Mouse (Mus musculus) fat pad, adult 2 months (tissue): ENCODE results near the gene Cd28.

Source experiments
- DNase-seq: peaks from one replicate; pipeline ENCODE4 v3.0.0-alpha.2; 2011; ENCODE audit warnings: low read depth, low spot score; ENCODE audit errors: extremely low read depth

The Cd28 gene

GRCm38 (mm10) chr1:60716567-60716966, at the start of gene Cd28:
Cd28 (plus strand) TSS chr1:60716800.
- no peak for DNase-seq

- no peak for DNase-seq
These were observed 48.6 kb upstream of the Cd28 start for GRCm38 (mm10) chr1:60667873-60668616.

- DNase-seq, result peak; percentile 74
These were observed 47.6 kb upstream of the Cd28 start for GRCm38 (mm10) chr1:60669048-60669447.

DNA sequence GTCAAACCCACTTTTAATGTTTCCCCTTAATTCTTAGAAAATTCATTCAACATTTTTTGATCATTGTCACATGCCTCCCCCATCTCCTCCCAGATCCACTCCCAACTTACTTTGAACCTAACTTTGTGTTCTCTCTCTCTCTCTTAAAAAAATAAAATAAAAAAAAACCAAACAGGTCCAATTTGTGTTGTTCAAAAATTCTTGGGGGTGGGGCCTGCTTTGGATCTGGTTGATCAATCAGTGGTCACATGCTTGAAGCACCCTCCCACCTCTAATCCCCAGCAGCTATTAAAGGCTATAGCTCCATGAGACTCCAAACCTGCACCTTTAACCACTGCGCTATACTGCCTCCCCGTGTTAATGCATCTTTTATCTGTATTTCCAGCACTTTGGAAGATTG, 46.9 kb upstream of the Cd28 start:
- DNase-seq, result no peak

DNA sequence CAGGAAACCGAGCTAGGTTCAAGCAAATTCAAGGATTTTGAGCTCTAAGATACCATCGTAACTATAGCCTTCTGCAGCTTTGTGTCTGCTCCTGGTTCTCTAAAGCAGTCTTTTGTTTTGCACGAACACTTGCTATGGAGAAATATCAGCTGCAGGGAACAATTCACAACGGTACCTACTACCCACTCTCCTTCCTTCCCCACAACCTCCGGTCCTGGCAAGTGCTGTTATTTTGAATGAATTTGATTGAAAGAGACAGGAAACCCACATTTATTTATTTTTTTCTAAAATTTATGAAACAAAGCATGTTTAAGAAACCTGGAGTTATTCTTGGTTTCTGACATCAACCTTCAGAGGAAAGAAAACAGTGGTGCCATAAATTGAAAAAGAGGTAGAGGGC, 46.4 kb upstream of the Cd28 start:
- no peak for DNase-seq

DNA sequence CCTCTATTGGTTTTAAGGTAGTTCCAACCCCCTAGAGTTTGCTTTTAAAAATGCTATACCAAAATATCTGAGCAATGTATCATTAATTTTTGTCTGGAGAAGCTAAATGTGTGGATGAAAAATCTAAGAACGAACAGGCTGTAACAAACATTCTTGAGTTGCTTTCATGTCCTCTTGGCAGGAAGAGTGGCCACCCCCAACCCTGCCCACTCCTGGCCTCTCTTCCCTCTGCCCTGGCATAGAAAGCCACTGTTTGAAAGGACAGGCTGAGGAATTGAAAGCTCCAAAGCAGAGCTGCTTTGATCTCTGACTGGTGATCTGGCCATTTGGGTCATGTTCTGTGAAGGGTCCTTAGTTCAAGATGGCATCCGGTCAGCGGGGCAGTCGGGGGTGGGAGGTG, 32.8 kb upstream of the Cd28 start:
- DNase-seq, result no peak

- peak; percentile 68 for DNase-seq
These were observed 20.3 kb upstream of the Cd28 start for GRCm38 (mm10) chr1:60696115-60696895.

DNA sequence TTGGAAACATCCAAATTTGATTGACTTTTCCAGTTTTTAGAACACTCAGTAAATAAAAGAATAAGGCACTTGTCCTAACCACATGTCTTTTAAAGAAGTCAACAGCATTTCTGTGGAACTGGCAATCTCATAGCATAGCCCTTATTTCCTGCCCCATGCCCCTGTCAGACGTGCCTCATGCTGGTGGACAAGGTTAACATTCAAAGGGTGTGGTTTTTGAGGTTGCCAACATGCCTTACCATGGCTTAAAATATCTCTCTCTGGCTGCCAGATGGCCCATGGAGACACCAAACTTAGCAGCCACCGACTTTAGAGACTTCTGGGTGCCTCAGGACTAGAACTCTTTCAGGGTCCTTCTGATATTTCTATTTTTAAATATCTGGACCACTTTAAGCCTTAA, 14.0 kb upstream of the Cd28 start:
- no peak for DNase-seq

GRCm38 (mm10) chr1:60713238-60713637, 3.4 kb upstream of the Cd28 start:
- DNase-seq, result no peak

DNA sequence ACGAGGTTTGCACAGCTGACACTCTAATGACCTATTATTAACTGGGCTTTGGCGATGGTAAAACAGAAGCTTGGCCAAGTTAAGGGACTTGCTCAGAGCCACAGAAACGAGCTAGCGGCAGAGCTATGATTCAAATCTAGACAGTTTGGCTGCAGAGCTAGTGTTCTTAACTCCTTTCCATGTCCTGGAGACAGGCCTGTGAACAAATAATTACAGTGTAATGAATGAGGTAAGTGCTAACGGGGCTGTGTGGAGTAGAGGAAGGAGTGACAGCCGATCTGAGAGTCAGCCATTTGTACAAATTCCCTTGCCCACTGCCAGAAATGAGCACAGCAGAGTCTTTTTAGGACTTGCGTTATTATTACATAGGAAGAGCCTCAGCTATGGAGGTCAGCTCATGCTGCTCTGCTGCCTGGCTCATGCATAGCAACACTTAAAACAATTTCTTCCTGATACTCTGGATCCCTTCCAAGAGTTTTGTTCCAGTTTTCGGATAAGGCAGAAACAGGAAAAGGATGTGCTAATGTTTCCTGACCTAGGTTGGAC, 876 bp upstream of the Cd28 start:
- DNase-seq, result no peak

DNA sequence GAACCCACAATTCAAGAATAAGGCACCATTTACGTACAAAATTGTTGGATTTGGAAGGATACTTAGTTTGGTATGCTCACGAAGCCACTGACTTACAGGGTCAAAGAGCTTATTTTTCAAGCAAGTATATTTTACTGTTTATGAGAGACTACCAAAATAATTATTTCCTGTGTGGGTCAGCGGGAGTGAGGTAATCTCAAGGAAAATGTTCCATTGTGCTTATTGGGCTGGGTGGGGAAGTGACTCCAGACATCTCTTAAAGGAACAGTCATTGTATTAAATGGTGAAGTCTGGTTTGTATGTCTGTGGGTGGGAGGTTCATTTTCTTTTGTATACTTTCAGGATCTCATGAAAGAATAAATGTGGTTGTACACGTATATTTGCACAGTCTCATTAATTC, 2.0 kb downstream of the Cd28 start:
- no peak for DNase-seq

DNA sequence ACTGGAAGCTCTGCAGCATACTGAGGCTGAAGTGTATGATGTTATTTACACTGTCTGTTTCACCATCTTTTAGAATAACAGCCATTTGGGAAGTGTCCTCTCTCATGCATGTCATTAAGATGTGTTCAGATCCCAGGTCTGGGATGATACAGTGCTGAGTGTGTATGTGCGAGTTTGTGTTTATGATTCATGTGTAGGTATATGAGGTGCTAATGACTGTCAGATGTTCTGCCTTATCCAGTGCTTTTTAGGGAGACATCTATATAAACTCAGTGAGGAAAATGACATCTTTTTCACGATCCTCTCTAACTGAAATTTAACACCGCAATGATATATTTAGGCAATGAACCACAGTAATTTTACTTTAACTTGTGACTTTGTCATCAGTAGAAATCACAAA, 7.0 kb downstream of the Cd28 start:
- no peak for DNase-seq

GRCm38 (mm10) chr1:60731940-60732339, 15.3 kb downstream of the Cd28 start:
- no peak for DNase-seq

- DNase-seq, result no peak
These were observed 18.7 kb downstream of the Cd28 start for GRCm38 (mm10) chr1:60735072-60735907.

DNA sequence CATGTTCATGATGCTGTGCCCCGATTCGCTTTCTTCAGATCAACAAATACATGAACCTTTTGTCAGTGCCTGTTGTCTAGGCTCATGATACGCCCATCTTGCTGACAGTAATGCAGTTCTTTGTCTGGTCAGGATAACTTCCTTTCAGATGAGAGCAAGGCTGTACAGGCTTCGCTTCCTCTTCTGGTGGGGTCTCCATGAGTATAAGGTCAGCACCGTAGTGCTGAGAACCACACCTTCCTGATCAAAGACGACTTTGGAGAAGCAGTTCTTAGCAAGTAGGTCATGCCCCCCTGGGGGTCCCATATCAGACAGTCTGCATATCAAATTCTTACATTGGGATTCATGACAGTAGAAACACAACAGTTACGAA, 19.3 kb downstream of the Cd28 start:
- DNase-seq, result no peak

- no peak for DNase-seq
These were observed 27.7 kb downstream of the Cd28 start for GRCm38 (mm10) chr1:60744266-60744665.

DNA sequence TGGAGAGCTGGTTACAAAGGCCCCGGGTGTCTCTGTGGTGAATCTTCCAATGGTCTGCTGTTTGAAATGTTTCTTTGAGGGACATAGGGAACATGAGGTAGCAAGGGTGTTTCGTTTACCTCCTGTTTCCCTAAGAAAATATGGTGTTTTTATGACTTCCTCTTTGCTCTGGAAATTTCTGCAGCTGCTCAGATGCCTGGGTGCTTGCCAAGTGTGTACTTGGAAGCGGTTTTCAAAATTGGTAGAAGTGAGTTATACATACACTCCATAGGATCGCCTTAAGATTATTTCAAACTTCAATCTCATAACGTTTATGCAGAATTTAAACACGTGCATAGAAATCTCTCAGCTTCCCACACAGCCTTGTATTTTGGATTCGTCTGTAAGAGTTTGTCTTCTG, 29.1 kb downstream of the Cd28 start:
- DNase-seq, result no peak

DNA sequence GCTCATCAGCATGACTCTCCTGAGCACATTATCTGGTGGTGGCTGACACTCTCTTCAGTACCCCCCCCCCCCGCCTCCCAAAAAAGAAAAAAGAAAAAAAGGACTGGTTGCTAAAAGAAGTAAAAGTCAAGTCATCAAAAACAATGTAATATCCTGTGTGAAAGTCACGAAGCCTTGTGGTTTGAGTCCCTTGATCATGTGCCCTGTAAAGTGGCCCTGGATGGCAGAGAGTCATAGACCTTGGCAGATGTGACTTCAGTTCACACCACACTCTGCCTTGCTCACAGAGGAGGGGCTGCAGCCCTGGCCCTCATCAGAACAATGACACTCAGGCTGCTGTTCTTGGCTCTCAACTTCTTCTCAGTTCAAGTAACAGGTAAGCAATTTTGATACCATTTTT, 29.6 kb downstream of the Cd28 start:
- no peak for DNase-seq

DNA sequence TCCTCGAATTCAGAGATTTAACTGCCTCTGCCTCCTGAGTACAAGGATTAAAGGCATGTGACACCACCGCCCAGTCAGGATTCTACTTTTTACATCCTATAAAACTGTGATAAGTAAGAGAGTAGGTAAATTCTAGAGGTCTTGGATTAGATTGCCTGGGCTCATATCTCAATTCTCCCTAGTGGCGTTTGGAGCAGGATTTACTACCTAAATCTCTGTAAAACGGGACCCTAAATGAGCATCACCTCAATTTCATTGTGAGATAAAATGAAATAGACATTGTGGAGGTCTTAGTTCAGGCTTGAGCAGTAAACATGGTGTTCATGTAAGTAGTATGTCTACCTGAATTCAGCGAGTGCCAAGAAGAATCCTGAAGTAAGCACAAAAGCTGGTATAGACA, 30.3 kb downstream of the Cd28 start:
- no peak for DNase-seq

DNA sequence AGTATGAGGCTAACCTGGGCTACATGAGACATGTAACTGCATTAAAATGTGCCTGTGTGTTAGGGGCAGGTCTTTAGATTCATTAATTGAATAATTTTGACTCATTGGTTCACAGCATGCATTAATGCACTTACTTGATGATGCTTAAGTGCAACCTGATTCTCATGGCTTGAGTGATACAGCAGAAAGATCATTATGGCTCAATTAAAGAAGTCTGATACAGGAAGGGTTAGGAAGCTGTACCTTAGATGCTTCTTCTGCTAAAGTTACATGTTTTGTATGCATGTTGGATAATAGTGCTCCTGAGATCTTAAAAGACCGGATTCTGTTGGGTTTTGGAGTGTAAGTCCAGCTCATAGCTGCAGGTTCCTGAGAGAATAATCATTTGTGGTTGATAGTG, 31.7 kb downstream of the Cd28 start:
- no peak for DNase-seq

DNA sequence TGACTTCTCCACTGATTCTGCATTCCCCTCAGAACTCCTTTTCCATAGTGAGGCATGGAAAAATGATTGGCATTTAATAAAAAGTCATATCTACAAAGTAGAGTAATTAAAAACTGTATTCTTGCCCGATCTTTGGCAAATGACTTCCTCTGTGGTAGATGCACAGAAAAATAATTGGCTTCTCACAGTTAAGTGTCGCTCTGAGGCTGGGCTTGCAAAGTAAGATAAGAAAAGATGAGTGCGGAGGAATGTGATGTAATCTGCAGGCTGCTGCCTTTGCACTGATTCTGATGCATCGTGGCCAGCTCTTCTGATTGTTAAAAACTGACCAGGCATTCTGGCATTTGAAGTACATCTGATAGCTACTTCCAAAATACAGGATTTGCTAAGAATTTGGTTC, 32.3 kb downstream of the Cd28 start:
- no peak for DNase-seq
